ENCODE assay signal across 10 mouse cellular contexts in genomic region chr2:166686917-166687316, GRCm38 (mm10). TPM values are rescaled to one million over a fixed set of nuclear protein-coding genes. Genes with fewer than 3 reads are reported as not detected.
DNase-seq lines count a peak whose midpoint lies in the region; ATAC-seq and TF ChIP-seq lines count a peak whose summit lies in the region.
"Had no signal": no experiment of that assay in that cellular context is flagged by ENCODE, and none has a peak within 500 bp of the region (broad histone marks: within the 10 kb centered on the region; RNA-seq: fewer than 3 reads in every experiment).

No protein-coding gene starts in this region.

- H3K4me2 ChIP-seq in stomach, embryonic 14.5 days (replicated peaks; ENCODE audit: low read depth, low read length) = no peak overlapping the region
- H3K4me2 ChIP-seq in stomach, postnatal 0 days (replicated peaks; ENCODE audit: low read depth) = no peak overlapping the region
- H3K4me2 ChIP-seq in kidney, embryonic 16.5 days (replicated peaks; ENCODE audit: low read depth, low read length) = no peak overlapping the region

- no peak overlapping the region for H3K9ac ChIP-seq in stomach, embryonic 14.5 days (replicated peaks; ENCODE audit: low read depth, low read length)
- H3K9ac ChIP-seq in stomach, postnatal 0 days (ENCODE audit: low read length) = no peak overlapping the region
- H3K9ac ChIP-seq in kidney, embryonic 16.5 days (replicated peaks; ENCODE audit: low read length) = no peak overlapping the region

- TF ChIP-seq EP300 in stomach, postnatal 0 days (optimal IDR thresholded peaks at IDR 0.05) = no peak

- WGBS in stomach, embryonic 14.5 days = 28% methylated on average over 6 of the region's 6 CpGs
- WGBS in stomach, postnatal 0 days = 29% methylated on average over 6 of the region's 6 CpGs
- 30% methylated on average over 6 of the region's 6 CpGs for WGBS in kidney, embryonic 16.5 days

- H3K36me3 ChIP-seq in stomach, embryonic 14.5 days (ENCODE audit: control insufficient read depth, insufficient read depth, low read length) = no peaks in the 10 kb centered on the region
- H3K36me3 ChIP-seq in stomach, postnatal 0 days (ENCODE audit: control insufficient read depth, insufficient read depth, low read length) = no peaks in the 10 kb centered on the region
- H3K36me3 ChIP-seq in kidney, embryonic 16.5 days (ENCODE audit: insufficient read depth, low read length) = no peaks in the 10 kb centered on the region

- H3K27me3 ChIP-seq in stomach, embryonic 14.5 days (ENCODE audit: control insufficient read depth, insufficient read depth, low read length) = no peaks in the 10 kb centered on the region
- H3K27me3 ChIP-seq in stomach, postnatal 0 days (ENCODE audit: control insufficient read depth, insufficient read depth, low read length) = no peaks in the 10 kb centered on the region
- H3K27me3 ChIP-seq in kidney, embryonic 16.5 days (ENCODE audit: insufficient read depth, low read length) = no peaks in the 10 kb centered on the region

- ATAC-seq in stomach, embryonic 14.5 days (ENCODE audit: insufficient number of reproducible peaks, insufficient read depth, low FRiP score, low read depth) = no peak
- no peak for ATAC-seq in stomach, postnatal 0 days (ENCODE audit: low FRiP score, low TSS enrichment)
- peak; percentile 40; the same call in 1 of the 2 replicates for ATAC-seq in kidney, embryonic 16.5 days (ENCODE audit: low FRiP score, low TSS enrichment)

- H3K4me3 ChIP-seq in stomach, embryonic 14.5 days (ENCODE audit: low read depth, low read length) = no peak overlapping the region
- no peak overlapping the region for H3K4me3 ChIP-seq in stomach, postnatal 0 days (ENCODE audit: low read depth, low read length)
- no peak overlapping the region for H3K4me3 ChIP-seq in kidney, embryonic 16.5 days (ENCODE audit: low read length)

- TF ChIP-seq CTCF in stomach, postnatal 0 days (IDR thresholded peaks at IDR 0.05; ENCODE audit: low read depth) = no peak

- peak; percentile 29 for DNase-seq in heart, postnatal 4 days
- no peak for DNase-seq in heart, adult 8-10 months (ENCODE audit: low spot score)
- DNase-seq in stomach, postnatal 0 days (ENCODE audit: low spot score) = no peak
- no peak for DNase-seq in cerebellum, adult 11 months
- no peak for DNase-seq in right cerebral cortex, adult 2 months (ENCODE audit: low spot score in 2 of 2)
- DNase-seq in layer of hippocampus, postnatal 36 days = no peak
- DNase-seq: lung, postnatal 36 days; thymus, postnatal 36 days had no signal

- no peaks in the 10 kb centered on the region for H3K4me1 ChIP-seq in stomach, embryonic 14.5 days (ENCODE audit: control insufficient read depth, insufficient read depth, low read length)
- no peaks in the 10 kb centered on the region for H3K4me1 ChIP-seq in stomach, postnatal 0 days (replicated peaks; ENCODE audit: control insufficient read depth, insufficient read depth)
- H3K4me1 ChIP-seq in kidney, embryonic 16.5 days (ENCODE audit: insufficient read depth, low read length) = peaks cover 10% of the 10 kb centered on the region; the same call in 1 of the 2 replicates

- no peaks in the 10 kb centered on the region for H3K9me3 ChIP-seq in stomach, embryonic 14.5 days (ENCODE audit: control insufficient read depth, low read depth, low read length)
- H3K9me3 ChIP-seq in stomach, postnatal 0 days (ENCODE audit: control insufficient read depth, low read length) = no peaks in the 10 kb centered on the region
- H3K9me3 ChIP-seq in kidney, embryonic 16.5 days (ENCODE audit: low read length) = no peaks in the 10 kb centered on the region

- H3K27ac ChIP-seq in stomach, embryonic 14.5 days (ENCODE audit: low read length) = 0 out of 2 replicates have a peak overlapping the region, but pooled peaks have one; percentile 3
- no peak overlapping the region for H3K27ac ChIP-seq in stomach, postnatal 0 days (replicated peaks)
- H3K27ac ChIP-seq in kidney, embryonic 16.5 days (ENCODE audit: low read length) = peak overlapping the region; percentile 31; the same call in 1 of the 2 replicates

RNA-seq across cellular contexts. Expression of gene Prex1, which starts 26.7 kb away (rescaled TPM):
- 10 to 100 TPM; 13.8 to 14.8 TPM for total RNA-seq in heart, postnatal 4 days (2021)
- 1 to 10 TPM; 4.2 to 5.4 (median 4.8) TPM for total RNA-seq in heart, adult 8-10 months (2022)
- polyA plus RNA-seq in stomach, embryonic 14.5 days (2014; fragmentation: Nextera tagmentation; extraction: Ambion mirVana) = 9.1 and 10.4 TPM in 2 replicates
- polyA plus RNA-seq in stomach, postnatal 0 days (2015; fragmentation: Nextera tagmentation; extraction: Ambion mirVana) = 12.0 and 12.8 TPM in 2 replicates
- polyA plus RNA-seq in kidney, embryonic 16.5 days (2015; fragmentation: Nextera tagmentation; extraction: Ambion mirVana) = 15.7 and 17.8 TPM in 2 replicates
- 10 to 100 TPM; 71.0 to 74.9 TPM for total RNA-seq in layer of hippocampus, postnatal 36 days (2021)

Comparison
In these comparisons a context has a peak if more than half of its experiments do, and no peak if none do; other contexts are left out.
1. RNA of gene Prex1, which starts 26.7 kb away (total RNA-seq): 71.0 to 74.9 TPM in layer of hippocampus, postnatal 36 days; 13.8 to 14.8 TPM in heart, postnatal 4 days and 4.2 to 5.4 TPM in heart, adult 8-10 months; every median in the first group is over 4 times any median in the second.